Mouse (Mus musculus) midbrain, embryonic 15.5 days (tissue): Measurements from ENCODE around the gene Chn2. TPM values are rescaled to one million over a fixed set of nuclear protein-coding genes. Genes with fewer than 3 reads are reported as not detected.

Experiments used
- ATAC-seq: fragments of 200-750 bp; cut with Nextera tagmentation; replicated peaks from 2 replicates; pipeline ENCODE4 v1.8.0; 2017; ENCODE audit warnings: moderate TSS enrichment
- H3K27ac ChIP-seq: fragments of 300-500 bp; sonication (generic); 2 replicates; pipeline ENCODE4 v1.5.1; 2015; ENCODE audit warnings: mild to moderate bottlenecking, inconsistent platforms
- H3K27me3 ChIP-seq: fragments of 300-500 bp; sonication (generic); replicated peaks from 2 replicates; pipeline ENCODE4 v1.6.1; 2015; ENCODE audit warnings: inconsistent platforms
- H3K36me3 ChIP-seq: fragments of 300-500 bp; sonication (generic); replicated peaks from 2 replicates; pipeline ENCODE4 v1.6.1; 2015; ENCODE audit warnings: inconsistent platforms
- H3K4me1 ChIP-seq: fragments of 300-500 bp; sonication (generic); 2 replicates; pipeline ENCODE4 v1.6.1; 2015; ENCODE audit warnings: inconsistent platforms
- H3K4me2 ChIP-seq: fragments of 300-500 bp; sonication (generic); 2 replicates; pipeline ENCODE4 v1.6.1; 2015; ENCODE audit warnings: inconsistent platforms, mild to moderate bottlenecking, moderate library complexity
- H3K4me3 ChIP-seq: fragments of 300-500 bp; sonication (generic); 2 replicates; pipeline ENCODE4 v1.5.1; 2015; ENCODE audit warnings: mild to moderate bottlenecking, inconsistent platforms
- H3K9ac ChIP-seq: fragments of 300-500 bp; sonication (generic); 2 replicates; pipeline ENCODE4 v1.6.1; 2015; ENCODE audit warnings: mild to moderate bottlenecking, inconsistent platforms
- H3K9me3 ChIP-seq: fragments of 300-500 bp; sonication (generic); 2 replicates; pipeline ENCODE4 v1.6.1; 2016; ENCODE audit warnings: inconsistent platforms
- WGBS: fragments of 180-500 bp; shearing (Covaris S2); methylation state at CpG from one replicate; pipeline ENCODE4 v1.1.7; 2015; ENCODE audit warnings: mixed read lengths; 5-methylcytosine and 5-hydroxymethylcytosine counted together
- polyA plus RNA-seq: library from polyadenylated mRNA; unstranded; fragments of >200 nt; fragmentation: Nextera tagmentation; extraction: Ambion mirVana; gene quantifications from 2 replicates; pipeline ENCODE4 v1.2.1, GENCODE M21; 2015

Chn2 gene
- polyA plus RNA-seq, 1 experiment from 2014 or later: 37.5 TPM

- WGBS: 28% methylated on average over 11 of the region's 11 CpGs
- H3K4me2 ChIP-seq: no peak overlapping the region
- peaks cover 4% of the 10 kb centered on the region; the same call in 1 of the 2 replicates for H3K4me1 ChIP-seq
- H3K27ac ChIP-seq: no peak overlapping the region
- H3K9ac ChIP-seq: no peak overlapping the region
- H3K27me3 ChIP-seq: no peaks in the 10 kb centered on the region; the same call in 1 of the 2 replicates
- no peaks in the 10 kb centered on the region for H3K36me3 ChIP-seq
- H3K9me3 ChIP-seq: no peaks in the 10 kb centered on the region
- no peak for ATAC-seq
- H3K4me3 ChIP-seq: no peak overlapping the region
Observed at GRCm38 (mm10) chr6:54200031-54200722, 160.8 kb downstream of the Chn2 start.

- no peak overlapping the region for H3K9ac ChIP-seq
- H3K4me1 ChIP-seq: peaks cover 13% of the 10 kb centered on the region
- no peaks in the 10 kb centered on the region for H3K36me3 ChIP-seq
- WGBS: 83% methylated on average over 7 of the region's 7 CpGs
- ATAC-seq: no peak
- H3K27ac ChIP-seq: no peak overlapping the region
- H3K4me3 ChIP-seq: no peak overlapping the region
- no peaks in the 10 kb centered on the region for H3K9me3 ChIP-seq
- H3K27me3 ChIP-seq: no peaks in the 10 kb centered on the region; the same call in 1 of the 2 replicates
- no peak overlapping the region for H3K4me2 ChIP-seq
Observed at GRCm38 (mm10) chr6:54202311-54203020, 163.1 kb downstream of the Chn2 start.

- H3K4me1 ChIP-seq: peaks cover 13% of the 10 kb centered on the region
- ATAC-seq: no peak
- no peak overlapping the region for H3K27ac ChIP-seq
- H3K4me3 ChIP-seq: no peak overlapping the region
- H3K9me3 ChIP-seq: no peaks in the 10 kb centered on the region
- H3K4me2 ChIP-seq: no peak overlapping the region
- H3K36me3 ChIP-seq: no peaks in the 10 kb centered on the region
- WGBS: 86% methylated on average over 2 of the region's 2 CpGs
- H3K27me3 ChIP-seq: no peaks in the 10 kb centered on the region; the same call in 1 of the 2 replicates
- H3K9ac ChIP-seq: no peak overlapping the region
Observed at GRCm38 (mm10) chr6:54203316-54203715, 164.0 kb downstream of the Chn2 start.

- Histone ChIP-seq H3K4me2 (no peak overlapping the region), H3K9me3 (no peaks in the 10 kb centered on the region), H3K36me3 (no peaks in the 10 kb centered on the region), H3K4me3 (no peak overlapping the region), H3K27me3 (no peaks in the 10 kb centered on the region; the same call in 1 of the 2 replicates), H3K27ac (no peak overlapping the region), H3K9ac (no peak overlapping the region), H3K4me1 (peaks cover 13% of the 10 kb centered on the region)
- ATAC-seq: no peak
- WGBS: 92% methylated on average over 6 of the region's 6 CpGs
Observed at GRCm38 (mm10) chr6:54203926-54204325, 164.6 kb downstream of the Chn2 start.

GRCm38 (mm10) chr6:54204931-54205330 lies 165.6 kb downstream of the Chn2 start:
- Histone ChIP-seq H3K9me3 (no peaks in the 10 kb centered on the region), H3K4me2 (no peak overlapping the region), H3K9ac (no peak overlapping the region), H3K27me3 (no peaks in the 10 kb centered on the region; the same call in 1 of the 2 replicates), H3K4me3 (no peak overlapping the region), H3K36me3 (no peaks in the 10 kb centered on the region), H3K27ac (no peak overlapping the region), H3K4me1 (peaks cover 13% of the 10 kb centered on the region)
- 31% methylated on average over 2 of the region's 2 CpGs for WGBS
- no peak for ATAC-seq

- Histone ChIP-seq H3K4me1 (peaks cover 9% of the 10 kb centered on the region; the same call in 1 of the 2 replicates), H3K36me3 (no peaks in the 10 kb centered on the region), H3K27me3 (no peaks in the 10 kb centered on the region; the same call in 1 of the 2 replicates), H3K4me2 (no peak overlapping the region), H3K9me3 (no peaks in the 10 kb centered on the region), H3K27ac (no peak overlapping the region), H3K4me3 (no peak overlapping the region), H3K9ac (no peak overlapping the region)
- 18% methylated on average over 5 of the region's 5 CpGs for WGBS
- no peak for ATAC-seq
Observed at GRCm38 (mm10) chr6:54205471-54205870, 166.1 kb downstream of the Chn2 start.

GRCm38 (mm10) chr6:54206221-54206738 lies 166.9 kb downstream of the Chn2 start:
- no peak for ATAC-seq
- Histone ChIP-seq H3K27me3 (no peaks in the 10 kb centered on the region; the same call in 1 of the 2 replicates), H3K36me3 (no peaks in the 10 kb centered on the region), H3K9ac (no peak overlapping the region), H3K27ac (no peak overlapping the region), H3K9me3 (no peaks in the 10 kb centered on the region), H3K4me3 (no peak overlapping the region), H3K4me2 (no peak overlapping the region), H3K4me1 (peaks cover 9% of the 10 kb centered on the region; the same call in 1 of the 2 replicates)
- WGBS: 11% methylated on average over 6 of the region's 6 CpGs

GRCm38 (mm10) chr6:54208786-54209185 lies 169.4 kb downstream of the Chn2 start:
- no peak overlapping the region for H3K27ac ChIP-seq
- H3K27me3 ChIP-seq: no peaks in the 10 kb centered on the region
- H3K4me1 ChIP-seq: peaks cover 9% of the 10 kb centered on the region; the same call in 1 of the 2 replicates
- no peak overlapping the region for H3K4me3 ChIP-seq
- H3K9ac ChIP-seq: no peak overlapping the region
- no peak for ATAC-seq
- WGBS: 80% methylated on average over 8 of the region's 8 CpGs
- no peak overlapping the region for H3K4me2 ChIP-seq
- H3K36me3 ChIP-seq: no peaks in the 10 kb centered on the region
- no peaks in the 10 kb centered on the region for H3K9me3 ChIP-seq

- peaks cover 4% of the 10 kb centered on the region; the same call in 1 of the 2 replicates for H3K4me1 ChIP-seq
- 32% methylated on average over 4 of the region's 4 CpGs for WGBS
- no peak for ATAC-seq
- no peaks in the 10 kb centered on the region for H3K27me3 ChIP-seq
- H3K27ac ChIP-seq: no peak overlapping the region
- no peaks in the 10 kb centered on the region for H3K9me3 ChIP-seq
- H3K4me3 ChIP-seq: no peak overlapping the region
- no peak overlapping the region for H3K9ac ChIP-seq
- no peak overlapping the region for H3K4me2 ChIP-seq
- no peaks in the 10 kb centered on the region for H3K36me3 ChIP-seq
Observed at GRCm38 (mm10) chr6:54210971-54211370, 171.6 kb downstream of the Chn2 start.

- Histone ChIP-seq H3K4me3 (no peak overlapping the region), H3K36me3 (no peaks in the 10 kb centered on the region), H3K27ac (no peak overlapping the region), H3K4me1 (no peaks in the 10 kb centered on the region), H3K9ac (no peak overlapping the region), H3K27me3 (no peaks in the 10 kb centered on the region), H3K9me3 (no peaks in the 10 kb centered on the region), H3K4me2 (no peak overlapping the region)
- 76% methylated on average over 7 of the region's 7 CpGs for WGBS
- ATAC-seq: no peak
Observed at GRCm38 (mm10) chr6:54211939-54212338, 172.6 kb downstream of the Chn2 start.

- Histone ChIP-seq H3K27ac (no peak overlapping the region), H3K4me1 (no peaks in the 10 kb centered on the region), H3K9ac (no peak overlapping the region), H3K36me3 (no peaks in the 10 kb centered on the region), H3K9me3 (no peaks in the 10 kb centered on the region), H3K4me3 (no peak overlapping the region), H3K4me2 (no peak overlapping the region), H3K27me3 (no peaks in the 10 kb centered on the region)
- WGBS: 94% methylated on average over 7 of the region's 7 CpGs
- ATAC-seq: no peak
Observed at GRCm38 (mm10) chr6:54213743-54214142, 174.4 kb downstream of the Chn2 start.

GRCm38 (mm10) chr6:54215636-54216035 lies 176.3 kb downstream of the Chn2 start:
- ATAC-seq: no peak
- no peaks in the 10 kb centered on the region for H3K36me3 ChIP-seq
- H3K4me2 ChIP-seq: no peak overlapping the region
- no peak overlapping the region for H3K9ac ChIP-seq
- H3K27me3 ChIP-seq: no peaks in the 10 kb centered on the region
- H3K27ac ChIP-seq: no peak overlapping the region
- H3K4me1 ChIP-seq: no peaks in the 10 kb centered on the region
- no peaks in the 10 kb centered on the region for H3K9me3 ChIP-seq
- no peak overlapping the region for H3K4me3 ChIP-seq
- 91% methylated on average over 8 of the region's 8 CpGs for WGBS
